ENCODE assay signal across 38 mouse cellular contexts in genomic region chr17:12351564-12351963, GRCm38 (mm10). TPM values are rescaled to one million over a fixed set of nuclear protein-coding genes. Genes with fewer than 3 reads are reported as not detected.
"Had no signal": no experiment of that assay in that cellular context is flagged by ENCODE, and none has a peak within 500 bp of the region (broad histone marks: within the 10 kb centered on the region; RNA-seq: fewer than 3 reads in every experiment).

No protein-coding gene starts in this region.

- H3K27me3 ChIP-seq: limb, embryonic 13.5 days; limb, embryonic 15.5 days; liver, embryonic 15.5 days; lung, embryonic 15.5 days; midbrain, embryonic 12.5 days; midbrain, embryonic 13.5 days; midbrain, embryonic 15.5 days; neural tube, embryonic 12.5 days; neural tube, embryonic 13.5 days had no signal

- H3K9me3 ChIP-seq: limb, embryonic 10.5 days; limb, embryonic 12.5 days; limb, embryonic 13.5 days; limb, embryonic 15.5 days; liver, embryonic 12.5 days; liver, embryonic 13.5 days; liver, embryonic 15.5 days; lung, embryonic 15.5 days; midbrain, embryonic 10.5 days; midbrain, embryonic 12.5 days; midbrain, embryonic 13.5 days; midbrain, embryonic 15.5 days; neural tube, embryonic 12.5 days; neural tube, embryonic 13.5 days had no signal

- DNase-seq: left cerebral cortex, postnatal 4 days; liver; liver, embryonic 13.5 days; liver, postnatal 0 days; lung, adult 18-20 months; lung, adult 2 months; lung, embryonic 14.5 days; lung, postnatal 10 days; lung, postnatal 14 days; lung, postnatal 36 days; lung, postnatal 4 days; midbrain, embryonic 14.5 days had no signal

- H3K4me2 ChIP-seq: limb, embryonic 12.5 days; limb, embryonic 13.5 days; limb, embryonic 15.5 days; liver, embryonic 11.5 days; liver, embryonic 12.5 days; liver, embryonic 13.5 days; liver, embryonic 15.5 days; lung, embryonic 14.5 days; lung, embryonic 15.5 days; midbrain, embryonic 11.5 days; midbrain, embryonic 12.5 days; midbrain, embryonic 13.5 days; midbrain, embryonic 15.5 days; neural tube, embryonic 12.5 days; neural tube, embryonic 13.5 days had no signal

- H3K9ac ChIP-seq: limb, embryonic 12.5 days; limb, embryonic 13.5 days; limb, embryonic 15.5 days; liver, embryonic 12.5 days; liver, embryonic 13.5 days; liver, embryonic 14.5 days; liver, embryonic 15.5 days; liver, postnatal 0 days; lung, embryonic 14.5 days; lung, embryonic 15.5 days; midbrain, embryonic 12.5 days; midbrain, embryonic 13.5 days; midbrain, embryonic 15.5 days; neural tube, embryonic 12.5 days; neural tube, embryonic 13.5 days had no signal

- H3K36me3 ChIP-seq: limb, embryonic 10.5 days; limb, embryonic 12.5 days; limb, embryonic 13.5 days; limb, embryonic 15.5 days; liver, embryonic 12.5 days; liver, embryonic 13.5 days; liver, embryonic 15.5 days; lung, embryonic 15.5 days; midbrain, embryonic 10.5 days; midbrain, embryonic 12.5 days; midbrain, embryonic 13.5 days; midbrain, embryonic 15.5 days; neural tube, embryonic 12.5 days; neural tube, embryonic 13.5 days had no signal

- H3K4me3 ChIP-seq: limb, embryonic 10.5 days; limb, embryonic 12.5 days; limb, embryonic 13.5 days; limb, embryonic 15.5 days; liver, embryonic 12.5 days; liver, embryonic 13.5 days; liver, embryonic 15.5 days; lung, embryonic 15.5 days; megakaryocyte, embryonic 14.5 days; midbrain, embryonic 10.5 days; midbrain, embryonic 12.5 days; midbrain, embryonic 13.5 days; midbrain, embryonic 15.5 days; myocyte; neural tube, embryonic 12.5 days; neural tube, embryonic 13.5 days had no signal

- H3K4me1 ChIP-seq: limb, embryonic 10.5 days; limb, embryonic 12.5 days; limb, embryonic 13.5 days; limb, embryonic 15.5 days; liver, embryonic 12.5 days; liver, embryonic 13.5 days; liver, embryonic 15.5 days; lung, embryonic 15.5 days; megakaryocyte, embryonic 14.5 days; midbrain, embryonic 15.5 days had no signal

- H3K27ac ChIP-seq: limb, embryonic 10.5 days; limb, embryonic 12.5 days; limb, embryonic 13.5 days; limb, embryonic 15.5 days; liver, embryonic 12.5 days; liver, embryonic 13.5 days; liver, embryonic 14.5 days; liver, embryonic 15.5 days; lung, embryonic 15.5 days; macrophage; midbrain, embryonic 12.5 days; midbrain, embryonic 13.5 days; midbrain, embryonic 15.5 days; neural tube, embryonic 12.5 days had no signal

- ATAC-seq: liver, embryonic 12.5 days; liver, postnatal 0 days; lung, postnatal 0 days; midbrain, embryonic 13.5 days; midbrain, embryonic 15.5 days; midbrain, embryonic 16.5 days had no signal

RNA-seq across cellular contexts. Expression of gene Plg, which starts 26.8 kb away (rescaled TPM):
- total RNA-seq: left cerebral cortex, postnatal 14 days; megakaryocyte progenitor cell, adult 5-6 weeks; megakaryocyte-erythroid progenitor cell, adult 5-6 weeks; midbrain, postnatal 0 days had no signal
- polyA plus RNA-seq: limb, embryonic 10.5 days; limb, embryonic 12.5 days; macrophage; midbrain, embryonic 10.5 days; midbrain, embryonic 11.5 days; midbrain, embryonic 12.5 days; midbrain, embryonic 14.5 days; midbrain, embryonic 16.5 days; midbrain, postnatal 0 days; myocyte; neural tube, embryonic 11.5 days had no signal
